Mouse (Mus musculus) midbrain, embryonic 12.5 days (tissue): ENCODE data around the gene Cnep1r1. TPM values are rescaled to one million over a fixed set of nuclear protein-coding genes. Genes with fewer than 3 reads are reported as not detected.
A peak's percentile ranks its signal among the peaks of the same experiment; 100 is the strongest.

Source experiments
- ATAC-seq: fragments of 200-750 bp; cut with Nextera tagmentation; 2 replicates; pipeline ENCODE4 v1.8.0; 2017; ENCODE audit warnings: low read depth, moderate TSS enrichment, moderate library complexity; ENCODE audit not compliant: low FRiP score
- H3K27ac ChIP-seq: fragments of 300-500 bp; sonication (generic); replicated peaks from 2 replicates; pipeline ENCODE4 v1.5.1; 2016; ENCODE audit warnings: mild to moderate bottlenecking
- H3K27me3 ChIP-seq: fragments of 300-500 bp; sonication (generic); 2 replicates; pipeline ENCODE4 v1.6.1; 2016; ENCODE audit warnings: mild to moderate bottlenecking
- H3K36me3 ChIP-seq: fragments of 300-500 bp; sonication (generic); 2 replicates; pipeline ENCODE4 v1.6.1; 2016
- H3K4me1 ChIP-seq: fragments of 300-500 bp; sonication (generic); 2 replicates; pipeline ENCODE4 v1.6.1; 2016
- H3K4me2 ChIP-seq: fragments of 300-500 bp; sonication (generic); replicated peaks from 2 replicates; pipeline ENCODE4 v1.6.1; 2016; ENCODE audit warnings: mild to moderate bottlenecking, moderate library complexity
- H3K4me3 ChIP-seq: fragments of 300-500 bp; sonication (generic); 2 replicates; pipeline ENCODE4 v1.5.1; 2016; ENCODE audit warnings: mild to moderate bottlenecking
- H3K9ac ChIP-seq: fragments of 300-500 bp; sonication (generic); replicated peaks from 2 replicates; pipeline ENCODE4 v1.6.1; 2016; ENCODE audit warnings: mild to moderate bottlenecking, moderate library complexity
- H3K9me3 ChIP-seq: fragments of 300-500 bp; sonication (generic); 2 replicates; pipeline ENCODE4 v1.6.1; 2016; ENCODE audit warnings: mild to moderate bottlenecking
- WGBS: fragments of 180-500 bp; shearing (Covaris S2); methylation state at CpG from one replicate; pipeline ENCODE4 v1.1.7; 2016; 5-methylcytosine and 5-hydroxymethylcytosine counted together
- polyA plus RNA-seq: library from polyadenylated mRNA; unstranded; fragments of >200 nt; fragmentation: Nextera tagmentation; extraction: Ambion mirVana; gene quantifications from 2 replicates; pipeline ENCODE4 v1.2.1, GENCODE M21; 2016

The Cnep1r1 gene
- 46.9 and 50.3 TPM in 2 replicates for polyA plus RNA-seq

DNA sequence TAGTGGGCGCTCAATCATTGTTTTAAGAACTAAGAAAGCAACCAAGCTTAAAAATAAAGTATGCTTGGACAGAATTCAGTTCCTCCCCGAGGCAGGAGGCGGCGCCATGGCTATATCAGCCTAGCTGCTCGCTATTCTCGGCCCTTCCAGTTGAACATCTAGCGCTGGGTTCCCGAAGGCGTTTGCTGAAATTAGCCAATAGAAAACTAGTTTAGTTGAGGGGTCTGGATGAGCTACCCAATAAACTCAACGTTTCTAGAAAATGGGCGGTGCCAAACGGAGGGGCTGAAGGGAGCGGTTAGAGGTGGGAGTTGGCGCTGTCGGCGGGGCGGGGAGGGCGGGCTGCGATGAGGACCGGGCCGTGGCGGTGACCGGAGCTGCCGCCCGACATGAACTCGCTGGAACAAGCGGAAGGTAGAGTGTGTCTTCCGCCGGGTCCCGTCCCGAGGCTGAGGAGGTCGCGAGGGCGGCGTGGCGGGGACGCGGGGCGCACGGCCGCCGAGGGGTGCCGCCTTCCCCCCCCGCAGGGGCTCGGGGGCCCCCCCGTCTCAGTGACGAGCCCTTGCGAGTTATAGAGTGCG, at the start of gene Cnep1r1:
Gene Cnep1r1 (plus strand): TSS at position 314 of the 581 bp plus-strand sequence.
- Histone ChIP-seq H3K9me3 (no peaks in the 10 kb centered on the region), H3K4me3 (peak within 1 kb of the TSS; percentile 96), H3K4me1 (peaks cover 5% of the 10 kb centered on the region), H3K27ac (peak within 1 kb of the TSS; percentile 63), H3K9ac (peak within 1 kb of the TSS; percentile 91), H3K4me2 (peak within 1 kb of the TSS; percentile 62), H3K27me3 (no peaks in the 10 kb centered on the region), H3K36me3 (peaks cover 24% of the 10 kb centered on the region)
- under 1% methylated on average over 43 of the region's 49 CpGs for WGBS
- peak; percentile 100 for ATAC-seq

DNA sequence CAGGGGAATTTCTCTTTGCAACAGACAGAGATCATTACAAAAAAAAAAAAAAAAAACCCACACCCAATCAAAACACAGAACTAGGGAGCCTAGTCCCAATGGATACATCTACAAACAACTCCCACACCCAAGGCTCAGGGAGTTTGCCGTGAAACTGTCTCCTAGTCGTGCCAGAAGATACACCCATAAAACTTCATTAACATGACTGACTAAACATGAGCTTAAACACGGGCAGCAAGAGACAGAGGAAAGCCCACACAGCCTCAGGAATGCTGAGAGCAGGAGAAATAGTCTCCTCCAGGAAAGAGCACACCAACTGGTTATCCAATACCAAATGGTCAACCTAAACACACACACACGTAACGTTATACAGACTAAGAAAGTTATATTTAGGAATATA, 36.4 kb upstream of the Cnep1r1 start:
- H3K4me3 ChIP-seq: no peak overlapping the region
- ATAC-seq: no peak
- H3K36me3 ChIP-seq: no peaks in the 10 kb centered on the region
- WGBS: 81% methylated on average over 5 of the region's 5 CpGs
- H3K4me1 ChIP-seq: no peaks in the 10 kb centered on the region
- H3K27ac ChIP-seq: no peak overlapping the region
- H3K9ac ChIP-seq: no peak overlapping the region
- no peaks in the 10 kb centered on the region for H3K9me3 ChIP-seq
- no peak overlapping the region for H3K4me2 ChIP-seq
- no peaks in the 10 kb centered on the region for H3K27me3 ChIP-seq

DNA sequence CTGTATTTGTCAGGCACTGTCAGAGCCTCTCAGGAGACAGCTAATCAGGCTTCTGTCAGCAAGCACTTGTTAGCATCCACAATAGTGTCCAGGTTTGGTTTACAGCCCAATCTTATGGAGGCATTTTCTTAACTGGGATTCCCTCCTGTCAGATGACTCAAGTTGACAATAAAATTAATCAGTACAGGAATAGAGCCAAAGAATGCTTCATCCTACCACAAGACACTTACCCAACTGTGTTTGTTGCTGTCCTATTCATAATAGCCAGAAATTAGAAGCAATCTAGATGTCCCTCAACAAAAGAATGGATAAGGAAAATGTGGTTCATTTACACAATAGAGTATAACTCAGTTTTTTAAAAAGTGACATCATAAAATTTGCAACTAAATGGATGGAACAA, 30.6 kb upstream of the Cnep1r1 start:
- no peak for ATAC-seq
- no peak overlapping the region for H3K4me3 ChIP-seq
- no peaks in the 10 kb centered on the region for H3K4me1 ChIP-seq
- no peak overlapping the region for H3K27ac ChIP-seq
- H3K36me3 ChIP-seq: no peaks in the 10 kb centered on the region
- no peak overlapping the region for H3K9ac ChIP-seq
- H3K9me3 ChIP-seq: no peaks in the 10 kb centered on the region
- H3K4me2 ChIP-seq: no peak overlapping the region
- no peaks in the 10 kb centered on the region for H3K27me3 ChIP-seq

DNA sequence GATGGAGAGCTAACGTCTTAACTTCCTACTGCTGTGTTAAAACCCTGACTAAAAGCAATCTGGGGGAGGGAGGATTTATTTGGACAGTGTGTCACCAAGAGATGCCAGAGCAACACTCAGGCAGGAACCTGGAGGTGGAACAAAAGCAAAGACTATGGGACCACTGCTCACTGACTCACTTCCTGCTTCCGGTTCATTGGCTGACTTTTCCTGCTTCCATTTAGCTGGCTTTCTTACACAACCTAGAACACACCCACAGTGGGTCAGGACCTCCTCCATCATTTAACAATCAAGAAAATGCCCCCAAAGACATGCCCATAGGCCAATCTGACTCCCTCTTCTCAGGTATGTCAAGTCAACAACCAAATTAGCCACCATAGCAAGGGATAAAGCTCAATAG, 26.9 kb upstream of the Cnep1r1 start:
- H3K4me3 ChIP-seq: no peak overlapping the region
- no peak overlapping the region for H3K4me2 ChIP-seq
- no peak overlapping the region for H3K9ac ChIP-seq
- H3K4me1 ChIP-seq: no peaks in the 10 kb centered on the region
- ATAC-seq: no peak
- 89% methylated on average over 2 of the region's 2 CpGs for WGBS
- no peak overlapping the region for H3K27ac ChIP-seq
- H3K27me3 ChIP-seq: no peaks in the 10 kb centered on the region
- H3K9me3 ChIP-seq: no peaks in the 10 kb centered on the region
- H3K36me3 ChIP-seq: no peaks in the 10 kb centered on the region

DNA sequence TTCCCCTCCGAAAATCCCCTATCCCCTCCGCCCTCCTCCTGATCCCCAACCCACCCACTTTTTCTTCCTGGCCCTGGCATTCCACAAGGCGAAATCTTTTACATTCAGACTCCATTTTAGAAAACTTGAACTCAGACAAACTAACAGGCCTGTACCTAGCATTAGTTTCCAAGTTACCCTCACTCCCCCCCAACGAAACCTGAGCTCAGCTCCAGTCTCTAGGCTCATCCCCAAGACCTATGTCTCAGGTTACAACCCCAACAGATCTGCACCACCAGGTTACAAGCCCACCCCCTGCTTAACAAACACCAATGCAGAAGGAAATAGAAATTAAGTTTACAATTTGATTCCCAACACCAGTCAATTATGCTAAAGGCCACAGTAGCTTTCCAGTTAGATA, 25.2 kb upstream of the Cnep1r1 start:
- no peak for ATAC-seq
- no peak overlapping the region for H3K4me3 ChIP-seq
- no peaks in the 10 kb centered on the region for H3K9me3 ChIP-seq
- H3K36me3 ChIP-seq: no peaks in the 10 kb centered on the region
- H3K9ac ChIP-seq: no peak overlapping the region
- no peak overlapping the region for H3K4me2 ChIP-seq
- H3K4me1 ChIP-seq: no peaks in the 10 kb centered on the region
- no peaks in the 10 kb centered on the region for H3K27me3 ChIP-seq
- 72% methylated on average over 4 of the region's 4 CpGs for WGBS
- no peak overlapping the region for H3K27ac ChIP-seq

DNA sequence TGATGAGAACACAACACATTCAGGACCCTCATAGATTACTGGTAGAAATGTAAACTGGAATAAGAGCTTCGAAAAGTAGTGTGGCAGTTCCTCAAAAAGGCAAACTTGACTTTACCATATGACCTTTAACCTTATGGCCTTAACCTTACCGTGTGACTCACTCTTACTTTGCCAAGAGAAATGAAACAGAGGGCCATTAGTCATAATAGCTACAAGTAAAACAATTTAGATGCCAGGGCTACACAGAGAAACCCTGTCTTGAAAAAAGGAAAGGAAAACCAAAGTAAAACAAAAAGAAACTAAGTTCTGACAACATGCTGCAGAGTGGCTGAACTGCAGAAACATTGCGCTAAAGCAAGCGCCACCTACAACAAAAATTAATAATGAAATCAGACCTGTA, 19.7 kb upstream of the Cnep1r1 start:
- WGBS: 90% methylated on average over 4 of the region's 4 CpGs
- Histone ChIP-seq H3K27me3 (no peaks in the 10 kb centered on the region), H3K36me3 (no peaks in the 10 kb centered on the region), H3K9ac (no peak overlapping the region), H3K27ac (no peak overlapping the region), H3K4me3 (no peak overlapping the region), H3K4me2 (no peak overlapping the region), H3K9me3 (no peaks in the 10 kb centered on the region), H3K4me1 (no peaks in the 10 kb centered on the region)
- no peak for ATAC-seq

DNA sequence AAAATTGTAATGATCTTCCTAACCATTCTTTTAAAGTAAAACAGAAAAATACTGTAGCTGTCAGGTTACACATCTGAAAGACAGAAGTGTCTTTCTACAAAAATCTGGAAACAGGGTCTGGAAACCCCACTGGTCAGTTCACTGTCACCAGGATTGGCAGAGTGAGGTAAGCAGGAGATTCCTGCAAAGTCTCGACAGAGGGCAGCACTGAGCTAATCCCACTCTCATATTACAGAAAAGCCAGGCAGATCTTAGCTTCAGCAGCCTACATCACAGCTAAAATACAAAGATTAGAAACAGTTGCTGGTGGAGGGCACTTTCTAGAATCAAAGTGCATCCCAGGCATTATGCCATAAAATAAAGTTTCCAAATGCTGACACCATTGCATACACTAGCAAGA, 19.0 kb upstream of the Cnep1r1 start:
- Histone ChIP-seq H3K4me2 (no peak overlapping the region), H3K4me3 (no peak overlapping the region), H3K4me1 (no peaks in the 10 kb centered on the region), H3K9ac (no peak overlapping the region), H3K36me3 (no peaks in the 10 kb centered on the region), H3K27me3 (no peaks in the 10 kb centered on the region), H3K27ac (no peak overlapping the region), H3K9me3 (no peaks in the 10 kb centered on the region)
- no peak for ATAC-seq
- WGBS: 3% methylated on average over 1 of the region's 1 CpGs

DNA sequence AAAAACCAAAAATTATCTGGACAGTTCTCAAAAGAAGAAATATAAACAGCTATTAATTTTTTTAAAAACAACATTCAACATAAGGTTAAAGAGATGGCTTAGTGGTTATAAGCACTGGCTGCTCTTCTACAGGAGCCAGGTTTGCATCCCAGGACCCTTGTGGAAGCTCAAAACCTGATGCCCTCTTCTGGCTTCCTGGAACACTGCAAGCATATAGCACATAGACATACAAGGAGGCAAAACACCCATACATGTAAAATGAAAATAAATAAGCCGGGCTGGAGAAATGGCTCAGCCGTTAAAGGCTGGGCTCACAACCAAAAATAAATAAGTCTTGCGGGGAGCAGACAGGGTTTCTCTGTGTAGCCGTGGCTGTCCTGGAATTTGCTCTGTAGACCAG, 9.3 kb upstream of the Cnep1r1 start:
- Histone ChIP-seq H3K27ac (no peak overlapping the region), H3K9ac (no peak overlapping the region), H3K4me2 (no peak overlapping the region), H3K4me3 (no peak overlapping the region), H3K4me1 (no peaks in the 10 kb centered on the region), H3K27me3 (no peaks in the 10 kb centered on the region), H3K36me3 (no peaks in the 10 kb centered on the region), H3K9me3 (no peaks in the 10 kb centered on the region)
- no peak for ATAC-seq
- WGBS: 90% methylated on average over 4 of the region's 4 CpGs

DNA sequence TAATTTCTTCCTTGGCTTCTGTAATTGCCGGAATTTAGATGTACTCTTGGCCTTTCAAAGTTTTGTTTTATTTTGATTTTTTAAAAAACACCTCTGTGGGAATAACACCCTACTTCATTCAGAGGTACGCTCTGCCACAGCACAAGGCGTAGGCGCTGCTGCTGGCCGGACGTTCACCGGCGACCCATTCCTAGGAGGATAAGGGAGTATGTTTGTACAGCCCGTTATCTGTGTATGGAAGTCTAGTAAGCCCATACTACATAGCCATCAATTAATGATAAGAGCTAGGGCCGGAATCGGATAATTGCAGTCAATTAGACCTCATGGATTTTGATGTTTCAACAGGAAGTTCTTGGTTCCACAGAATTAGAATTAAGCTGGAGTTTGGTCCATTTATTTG, 507 bp downstream of the Cnep1r1 start:
- H3K27me3 ChIP-seq: no peaks in the 10 kb centered on the region
- no peak for ATAC-seq
- H3K4me3 ChIP-seq: peak overlapping the region; percentile 96
- WGBS: 2% methylated on average over 11 of the region's 11 CpGs
- H3K9me3 ChIP-seq: no peaks in the 10 kb centered on the region
- peak overlapping the region; percentile 63 for H3K27ac ChIP-seq
- H3K4me1 ChIP-seq: peaks cover 5% of the 10 kb centered on the region
- H3K9ac ChIP-seq: peak overlapping the region; percentile 91
- H3K36me3 ChIP-seq: peaks cover 24% of the 10 kb centered on the region
- H3K4me2 ChIP-seq: peak overlapping the region; percentile 62

DNA sequence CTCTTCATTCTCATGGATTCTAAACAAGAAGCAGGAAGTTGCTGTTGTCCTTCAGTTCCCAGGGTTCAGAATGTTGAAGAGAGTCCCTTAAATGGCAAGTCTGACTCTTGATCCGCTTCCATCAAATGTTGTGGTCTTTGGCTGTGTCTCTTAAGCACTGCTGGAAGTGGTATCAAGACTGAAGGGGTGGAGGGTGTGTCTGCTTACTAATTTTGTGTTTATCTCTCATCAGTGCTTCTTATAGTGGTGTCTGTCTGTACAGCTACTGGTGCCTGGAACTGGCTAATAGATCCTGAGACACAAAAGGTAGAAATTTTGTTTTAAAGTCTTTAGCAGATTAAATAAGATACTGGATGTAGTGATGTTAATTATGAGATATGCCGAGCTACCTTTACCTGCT, 6.3 kb downstream of the Cnep1r1 start:
- H3K27me3 ChIP-seq: no peaks in the 10 kb centered on the region
- peaks cover 65% of the 10 kb centered on the region for H3K36me3 ChIP-seq
- no peak overlapping the region for H3K4me2 ChIP-seq
- WGBS: 96% methylated on average over 2 of the region's 2 CpGs
- ATAC-seq: no peak
- no peak overlapping the region for H3K9ac ChIP-seq
- H3K27ac ChIP-seq: no peak overlapping the region
- H3K4me1 ChIP-seq: no peaks in the 10 kb centered on the region
- H3K4me3 ChIP-seq: no peak overlapping the region
- H3K9me3 ChIP-seq: no peaks in the 10 kb centered on the region

DNA sequence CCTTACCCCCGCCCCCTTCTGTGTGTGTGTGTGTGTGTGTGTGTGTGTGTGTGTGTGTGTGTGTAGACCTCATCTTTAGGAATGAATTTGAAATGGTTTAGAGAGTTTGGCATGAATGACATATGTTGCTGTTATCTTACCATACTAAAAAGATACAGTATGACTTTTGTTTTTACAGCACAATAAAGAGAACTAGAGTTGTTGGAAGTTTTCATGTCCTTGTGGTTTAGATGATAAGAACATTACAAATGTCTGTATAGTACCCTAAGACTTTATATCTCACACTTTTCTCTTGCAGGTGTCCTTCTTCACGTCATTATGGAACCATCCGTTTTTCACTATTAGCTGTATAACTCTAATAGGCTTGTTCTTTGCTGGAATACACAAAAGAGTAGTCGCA, 10.8 kb downstream of the Cnep1r1 start:
- no peak overlapping the region for H3K4me3 ChIP-seq
- no peaks in the 10 kb centered on the region for H3K4me1 ChIP-seq
- H3K9me3 ChIP-seq: no peaks in the 10 kb centered on the region
- no peak for ATAC-seq
- no peaks in the 10 kb centered on the region for H3K27me3 ChIP-seq
- 92% methylated on average over 4 of the region's 4 CpGs for WGBS
- peaks cover 76% of the 10 kb centered on the region for H3K36me3 ChIP-seq
- H3K9ac ChIP-seq: no peak overlapping the region
- H3K4me2 ChIP-seq: no peak overlapping the region
- H3K27ac ChIP-seq: no peak overlapping the region

DNA sequence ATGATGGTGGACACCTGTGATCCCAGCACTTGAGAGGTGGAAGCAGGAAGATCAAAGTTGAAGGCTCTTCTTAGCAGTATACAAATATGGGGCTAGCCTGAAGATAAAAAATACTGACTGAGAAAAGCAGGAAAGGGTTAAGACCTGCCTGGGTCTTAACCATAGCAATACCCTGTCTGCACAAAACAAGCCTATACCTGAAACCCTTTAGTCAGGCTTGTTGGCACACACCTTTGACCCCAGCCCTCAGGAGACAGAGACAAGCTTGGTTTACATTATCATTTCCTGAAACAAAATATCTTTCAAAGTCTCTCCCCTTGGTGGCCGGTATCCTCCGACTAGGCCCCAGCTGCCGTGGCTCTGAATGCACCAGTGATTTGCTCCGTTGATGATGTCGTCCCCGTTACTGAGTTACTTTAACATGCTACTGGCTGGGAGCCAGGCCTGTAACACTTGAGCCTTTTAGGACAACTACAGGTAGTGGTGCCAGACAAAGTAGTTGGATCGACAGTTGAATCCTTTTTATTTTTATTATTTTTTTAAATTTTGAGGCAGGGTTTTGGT, 12.3 kb downstream of the Cnep1r1 start:
- no peak overlapping the region for H3K4me3 ChIP-seq
- WGBS: 80% methylated on average over 7 of the region's 7 CpGs
- H3K27ac ChIP-seq: no peak overlapping the region
- no peak overlapping the region for H3K4me2 ChIP-seq
- H3K4me1 ChIP-seq: no peaks in the 10 kb centered on the region
- H3K36me3 ChIP-seq: peaks cover 73% of the 10 kb centered on the region
- H3K9me3 ChIP-seq: no peaks in the 10 kb centered on the region
- ATAC-seq: no peak
- no peak overlapping the region for H3K9ac ChIP-seq
- H3K27me3 ChIP-seq: no peaks in the 10 kb centered on the region
